Mouse (Mus musculus): ENCODE results near the gene Gipc2. TPM values are rescaled to one million over a fixed set of nuclear protein-coding genes. Genes with fewer than 3 reads are reported as not detected.

Gene Gipc2
- polyA plus RNA-seq, 1 experiment from 2014 or later, result 8.6 TPM

Other genes with a start within 250 kb of the Gipc2 start
- gene Dnajb4, start 44.1 kb upstream of the Gipc2 start, polyA plus RNA-seq (2015; fragmentation: Nextera tagmentation; extraction: Ambion mirVana), result 33.8 and 34.2 TPM in 2 replicates
- gene Fubp1, start 44.2 kb upstream of the Gipc2 start, polyA plus RNA-seq (2015; fragmentation: Nextera tagmentation; extraction: Ambion mirVana), result 202 and 211 TPM in 2 replicates
- 23.5 and 27.2 TPM in 2 replicates for gene Nexn, start 100.1 kb upstream of the Gipc2 start, polyA plus RNA-seq (2015; fragmentation: Nextera tagmentation; extraction: Ambion mirVana)
- gene Miga1, start 174.2 kb upstream of the Gipc2 start, polyA plus RNA-seq (2015; fragmentation: Nextera tagmentation; extraction: Ambion mirVana), result 15.8 and 17.1 TPM in 2 replicates
- 41.6 and 44.5 TPM in 2 replicates for gene Usp33, start 180.2 kb upstream of the Gipc2 start, polyA plus RNA-seq (2015; fragmentation: Nextera tagmentation; extraction: Ambion mirVana)
- gene Zzz3, start 229.2 kb upstream of the Gipc2 start, polyA plus RNA-seq (2015; fragmentation: Nextera tagmentation; extraction: Ambion mirVana), result 40.9 and 44.1 TPM in 2 replicates